Mouse (Mus musculus) heart, postnatal 25 days (tissue): ENCODE results near the gene Gimap7. TPM values are rescaled to one million over a fixed set of nuclear protein-coding genes. Genes with fewer than 3 reads are reported as not detected.
"Not testable (repeated sequence)": the region's sequence is repeated elsewhere in the genome, so short reads cannot be mapped to it uniquely, and the experiment has no call there.

Source experiments
- DNase-seq: peaks from one replicate; pipeline ENCODE4 v3.0.0; 2022; ENCODE audit warnings: low spot score
- intact Hi-C: fragments of 180-260 bp; cut with DNase I; formaldehyde crosslinking; loops from one replicate; pipeline ENCODE4 v1.15.1; 2025
- total RNA-seq, 2 experiments: library from RNA; stranded (reverse); gene quantifications; 2 replicates each; pipeline ENCODE4 v1.2.3; 2021

Gene Gimap7
- total RNA-seq, result under 1 TPM in 1 of 2 experiments, not detected in 1; 0.39 TPM

DNA sequence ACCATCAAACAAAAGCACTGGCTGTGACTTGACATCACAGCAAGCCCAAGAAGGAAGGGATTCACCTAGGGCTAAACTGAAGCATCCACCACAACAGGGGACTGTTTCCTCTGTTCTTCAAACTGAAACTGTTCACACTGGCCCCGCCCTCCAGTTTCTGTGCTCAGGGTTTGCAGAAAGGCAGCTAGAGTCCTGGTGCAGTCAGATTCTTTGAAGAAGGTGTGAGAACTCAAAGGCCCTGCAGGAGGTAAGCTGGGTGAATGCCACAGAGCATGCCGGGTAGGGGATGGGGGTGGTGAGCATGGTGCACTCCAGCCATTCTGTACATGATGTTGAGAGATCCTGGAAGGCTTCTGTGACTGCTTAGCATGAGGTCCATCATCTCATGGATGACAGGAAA, at the start of gene Gimap7, which contains the start of gene Gm28053:
Gene Gimap7, plus strand, starts transcription at position 167 of the 400 bp plus-strand sequence.
Gene Gm28053, plus strand, starts transcription at position 153 of the 400 bp plus-strand sequence.
- DNase-seq, result no peak
- intact Hi-C loops, result no loop called here

DNA sequence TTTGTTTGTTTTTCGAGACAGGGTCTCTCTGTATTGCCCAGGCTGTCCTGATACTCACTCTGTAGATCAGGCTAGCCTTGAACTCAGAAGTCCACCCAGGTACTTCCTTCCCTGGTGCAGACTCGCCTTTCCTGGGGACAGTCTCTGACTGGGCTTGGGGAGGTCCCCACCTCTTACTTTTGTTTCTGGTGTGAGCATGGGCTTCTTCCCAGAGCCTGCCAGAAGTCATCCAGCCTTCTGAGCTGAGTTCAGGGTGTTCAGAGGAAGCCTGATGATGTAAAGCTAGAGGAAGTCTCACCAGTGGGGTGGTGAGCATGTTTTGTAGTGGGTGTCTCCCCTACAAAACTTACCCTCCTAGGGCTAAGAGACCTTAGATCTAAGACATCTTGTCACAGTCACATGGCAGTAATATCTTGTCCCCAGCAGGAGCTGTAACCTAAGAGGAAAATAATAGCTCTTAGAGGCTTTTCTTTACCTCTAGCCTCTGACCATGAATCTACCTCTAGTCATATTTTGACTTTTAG, 48.9 kb upstream of the Gimap7 start:
- no peak for DNase-seq
- intact Hi-C loops, result no loop called here

DNA sequence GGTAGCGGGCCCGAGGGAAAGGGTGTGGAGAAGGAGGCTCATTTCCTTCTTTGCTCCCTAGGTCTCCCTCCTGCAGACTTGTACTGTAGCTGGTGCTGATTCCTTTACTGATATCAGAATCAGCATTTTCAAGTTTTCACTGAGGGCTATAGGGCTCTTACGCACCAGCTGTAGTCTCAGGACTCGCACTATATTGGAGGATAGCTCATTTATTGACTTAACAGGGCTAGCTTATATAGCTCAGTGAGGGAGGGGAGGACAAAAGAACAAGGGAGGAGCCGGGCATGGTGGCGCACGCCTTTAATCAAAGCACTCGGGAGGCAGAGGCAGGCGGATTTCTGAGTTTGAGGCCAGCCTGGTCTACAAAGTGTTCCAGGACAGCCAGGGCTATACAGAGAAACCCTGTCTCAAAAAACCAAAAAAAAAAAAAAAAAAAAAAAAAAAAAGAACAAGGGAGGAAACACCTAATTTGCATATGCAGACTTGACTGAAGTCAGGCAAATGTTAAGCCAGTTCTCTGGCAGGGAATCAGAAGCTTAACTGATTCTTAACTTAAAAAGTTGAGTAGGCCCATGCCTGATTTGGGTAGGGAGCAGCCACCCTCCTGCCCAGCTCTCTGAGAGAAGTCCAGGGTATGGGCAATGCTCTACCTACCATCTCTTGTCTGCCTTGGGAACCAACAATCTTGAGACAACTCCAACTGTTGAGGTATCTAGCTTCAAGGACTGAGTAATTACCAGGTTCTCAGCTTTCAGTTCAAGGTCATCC, 43.9 kb upstream of the Gimap7 start:
- intact Hi-C loops, result no loop called here
- no peak for DNase-seq

- no peak for DNase-seq
- intact Hi-C loops, result no loop called here
Measured at GRCm38 (mm10) chr6:48675400-48675930, 43.0 kb upstream of the Gimap7 start.

GRCm38 (mm10) chr6:48675931-48676859, 42.2 kb upstream of the Gimap7 start, which contains the start of gene Gimap9:
Gimap9 (plus strand) TSS chr6:48676129.
- intact Hi-C loops, result no loop called here
- DNase-seq, result no peak

GRCm38 (mm10) chr6:48676860-48677415, 41.5 kb upstream of the Gimap7 start:
- no peak for DNase-seq
- intact Hi-C loops, result no loop called here

DNA sequence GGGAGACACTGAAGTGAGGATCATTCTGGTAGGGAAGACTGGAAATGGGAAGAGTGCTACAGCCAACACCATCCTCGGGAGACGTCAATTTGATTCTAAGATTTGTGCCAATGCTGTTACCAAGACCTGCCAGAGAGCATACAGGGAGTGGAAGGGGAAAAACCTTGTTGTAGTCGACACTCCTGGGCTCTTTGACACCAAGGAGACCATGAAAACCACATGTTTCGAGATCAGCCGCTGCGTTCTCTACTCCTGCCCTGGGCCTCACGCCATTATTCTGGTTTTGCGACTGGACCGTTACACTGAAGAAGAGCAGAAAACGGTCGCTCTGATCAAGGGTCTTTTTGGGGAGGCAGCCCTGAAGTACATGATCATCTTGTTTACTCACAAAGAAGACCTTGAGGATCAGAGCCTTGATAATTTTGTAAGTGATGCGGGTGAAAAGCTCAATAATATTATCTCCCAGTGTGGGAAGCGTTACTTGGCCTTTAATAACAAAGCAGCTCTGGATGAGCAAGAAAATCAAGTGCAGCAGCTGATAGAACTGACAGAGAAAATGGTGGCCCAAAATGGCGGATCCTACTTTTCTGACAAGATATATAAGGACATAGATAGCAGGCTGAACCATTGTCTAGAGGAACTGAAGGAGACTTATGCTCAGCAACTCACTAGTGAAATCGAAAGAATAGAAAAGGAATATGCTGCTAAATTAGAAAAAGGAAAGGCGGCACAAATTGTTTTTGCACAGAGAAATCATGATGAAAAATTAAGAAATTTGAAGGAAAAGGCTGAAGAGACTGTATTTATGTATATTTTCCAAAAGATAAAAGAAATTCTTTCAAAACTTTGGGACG, 40.7 kb upstream of the Gimap7 start:
- DNase-seq, result no peak
- intact Hi-C loops, result no loop called here

DNA sequence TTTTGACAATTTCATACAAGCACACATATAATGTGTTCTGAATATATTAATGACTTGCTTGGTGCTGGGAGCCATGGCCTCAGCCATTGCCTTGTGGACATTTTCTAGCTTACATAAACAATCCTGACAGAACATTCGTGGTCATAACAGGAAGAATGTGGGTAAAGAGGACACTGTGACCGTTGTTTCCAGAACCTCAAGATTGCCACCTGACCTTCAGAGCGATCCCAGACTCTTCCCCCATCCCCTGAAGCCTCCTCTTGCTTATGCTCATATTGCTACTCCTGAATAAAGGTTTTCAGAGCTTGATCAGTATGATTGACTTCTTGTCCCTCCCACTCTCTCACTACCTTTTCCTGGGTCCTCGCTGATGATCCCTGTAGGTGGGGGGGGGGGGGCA, 40.0 kb upstream of the Gimap7 start:
- no peak for DNase-seq
- intact Hi-C loops, result no loop called here

- no peak for DNase-seq
- intact Hi-C loops, result no loop called here
Measured at GRCm38 (mm10) chr6:48679701-48680100, 38.7 kb upstream of the Gimap7 start.

DNA sequence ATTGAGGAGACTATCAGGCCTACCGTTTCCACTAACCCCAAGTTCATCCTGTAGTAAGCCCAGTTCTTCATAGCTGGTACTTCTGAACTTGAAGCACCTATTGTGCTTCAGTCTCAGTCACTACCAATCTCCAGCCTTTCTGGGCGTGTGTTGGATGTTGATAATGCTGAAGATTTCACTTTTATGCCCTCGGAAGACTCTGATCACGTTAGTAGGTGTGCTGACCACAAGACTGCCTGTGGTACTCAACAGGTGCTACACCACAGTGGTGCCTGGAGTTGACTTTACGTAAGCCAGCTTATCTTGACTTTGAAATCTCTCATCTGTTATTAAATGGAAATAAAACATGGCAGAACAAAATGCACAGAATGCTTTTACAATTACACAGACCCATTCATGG, 38.0 kb upstream of the Gimap7 start:
- intact Hi-C loops, result no loop called here
- no peak for DNase-seq

GRCm38 (mm10) chr6:48681472-48682090, 36.8 kb upstream of the Gimap7 start:
- intact Hi-C loops, result no loop called here
- DNase-seq, result no peak

- no peak for DNase-seq
- intact Hi-C loops, result no loop called here
Measured at GRCm38 (mm10) chr6:48682271-48682670, 36.1 kb upstream of the Gimap7 start.

DNA sequence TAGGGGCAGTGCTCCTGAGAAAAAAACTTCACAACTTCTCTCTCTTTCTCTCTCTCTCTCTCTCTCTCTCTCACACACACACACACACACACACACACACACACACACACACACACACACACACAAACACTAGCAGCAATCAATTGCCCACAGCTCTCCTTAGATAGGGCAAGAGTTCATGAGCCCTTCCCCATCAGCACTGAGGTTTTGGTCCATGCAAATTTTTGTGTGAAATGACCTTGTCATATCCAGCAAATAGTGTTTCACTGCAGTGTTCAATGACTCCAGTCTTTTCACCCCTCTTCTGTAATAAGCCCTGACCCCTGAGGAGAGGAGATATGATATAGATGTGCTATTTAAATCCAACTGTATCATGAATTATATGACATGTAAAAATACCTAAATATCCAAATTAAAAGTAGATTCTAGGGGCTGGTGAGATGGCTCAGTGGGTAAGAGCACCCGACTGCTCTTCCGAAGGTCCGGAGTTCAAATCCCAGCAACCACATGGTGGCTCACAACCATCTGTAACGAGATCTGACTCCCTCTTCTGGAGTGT, 35.1 kb upstream of the Gimap7 start:
- intact Hi-C loops, DNase-seq: not testable (repeated sequence)

GRCm38 (mm10) chr6:48684319-48684718, 34.1 kb upstream of the Gimap7 start, which contains the start of gene Gimap4:
Gimap4 (plus strand) TSS chr6:48684549.
- no peak for DNase-seq
- intact Hi-C loops, result loop anchor here (2.0 kb wide), 2 partner anchors 38 to 62 kb away; partner anchors contain the start of genes Gimap5 and Gimap8

DNA sequence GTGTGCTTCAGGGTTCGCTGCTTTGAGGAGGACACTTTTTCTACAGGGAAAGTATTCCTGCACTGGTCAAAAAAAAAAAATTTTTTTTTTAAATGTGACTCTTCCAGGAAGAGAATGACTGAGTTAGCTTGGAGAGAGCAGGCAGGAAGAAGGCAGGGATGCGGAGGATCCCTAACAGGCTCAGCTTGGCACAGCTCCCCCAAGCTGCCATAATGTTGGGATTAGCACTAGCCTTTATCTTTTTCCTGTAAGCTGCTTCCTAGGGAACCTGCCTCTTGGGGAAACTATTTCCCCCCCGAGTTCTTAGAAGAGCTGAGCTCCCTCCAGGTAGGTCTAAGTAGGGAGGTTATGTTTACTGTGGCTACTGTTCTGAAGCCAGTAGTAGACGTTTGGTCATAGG, 33.6 kb upstream of the Gimap7 start:
- no peak for DNase-seq

DNA sequence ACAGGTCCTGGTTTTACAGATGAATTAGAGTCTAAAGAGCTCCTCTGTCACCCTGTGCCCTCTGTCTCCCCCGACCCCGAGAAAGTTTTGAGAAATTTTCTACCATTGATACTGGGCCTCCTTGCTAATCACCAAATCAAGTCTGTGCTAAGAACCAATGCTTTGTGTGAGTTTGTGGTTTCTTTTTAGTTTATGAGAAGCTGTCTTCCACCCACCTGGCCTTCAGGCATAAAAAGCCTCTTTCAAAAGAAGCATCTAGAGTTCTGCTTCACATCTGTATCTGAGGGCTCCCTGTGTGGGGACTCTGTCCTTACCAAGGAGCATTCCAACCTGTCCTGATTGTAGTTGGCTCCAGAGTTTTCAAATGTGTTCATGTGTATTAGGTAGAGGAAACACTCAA, 33.2 kb upstream of the Gimap7 start:
- intact Hi-C loops, result loop anchor here (2.0 kb wide), 2 partner anchors 38 to 62 kb away; partner anchors contain the start of genes Gimap5 and Gimap8

More for the DNA sequence above, 33.6 kb upstream of the Gimap7 start:
- intact Hi-C loops, result loop anchor here (2.0 kb wide), 2 partner anchors 38 to 62 kb away; partner anchors contain the start of genes Gimap5 and Gimap8

DNA sequence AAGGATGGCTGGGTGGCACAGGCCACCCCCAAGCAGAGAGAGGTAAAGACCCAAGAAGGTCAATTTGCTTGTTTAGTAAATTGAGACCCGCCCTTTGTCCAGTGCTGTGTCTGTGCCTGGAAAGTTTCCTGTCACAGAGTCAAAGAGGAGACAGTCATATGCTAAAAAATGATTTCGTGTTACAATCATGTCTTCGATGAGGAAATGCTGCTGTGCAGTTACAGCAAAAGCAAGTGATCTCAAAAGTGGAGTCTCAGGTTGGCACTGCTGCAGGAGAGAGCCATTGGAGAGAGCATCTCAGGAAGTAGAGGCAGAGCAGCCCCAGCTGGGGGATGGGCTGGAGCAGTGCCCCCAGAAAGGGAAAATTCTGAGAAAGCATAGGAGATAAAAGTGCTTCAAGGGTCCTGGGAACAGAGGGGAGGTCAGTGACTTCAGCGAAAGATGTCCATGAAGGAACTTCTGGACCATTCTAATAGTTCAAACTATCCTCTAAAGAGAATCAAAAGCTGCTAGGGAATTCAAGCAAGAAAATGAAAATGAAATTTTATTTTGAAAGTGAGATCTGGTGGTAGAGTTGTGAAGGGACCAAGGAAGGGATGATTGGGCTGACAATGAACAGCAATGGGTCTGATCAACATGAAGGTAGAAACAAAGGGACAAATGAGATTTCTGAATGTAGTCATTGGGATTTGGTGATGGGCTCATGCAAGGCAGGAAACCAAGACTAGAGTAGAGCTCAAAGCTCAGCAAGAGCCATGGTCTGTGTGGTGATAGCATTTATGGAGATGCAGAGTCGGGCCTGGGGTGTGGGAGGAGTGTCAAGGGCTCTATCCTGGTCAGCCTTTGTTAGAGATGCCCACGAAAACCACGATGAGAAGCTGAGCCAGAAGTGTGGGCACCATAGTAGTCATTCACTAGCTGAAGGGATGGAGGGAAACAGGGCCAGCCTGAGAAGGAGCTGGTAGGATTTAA, 32.4 kb upstream of the Gimap7 start:
- no peak for DNase-seq
- intact Hi-C loops, result loop anchor here (2.0 kb wide), 3 partner anchors 19 to 61 kb away; partner anchors contain the start of genes Gimap5 and Gimap8

More for the DNA sequence above, 33.2 kb upstream of the Gimap7 start:
- DNase-seq, result no peak
